Mouse (Mus musculus): Measurements from ENCODE around the gene Pgm1. TPM values are rescaled to one million over a fixed set of nuclear protein-coding genes. Genes with fewer than 3 reads are reported as not detected.

Pgm1 gene
- total RNA-seq, 4 experiments from 2014 or later = 1,246 to 1,471 (median 1,386) TPM

DNA sequence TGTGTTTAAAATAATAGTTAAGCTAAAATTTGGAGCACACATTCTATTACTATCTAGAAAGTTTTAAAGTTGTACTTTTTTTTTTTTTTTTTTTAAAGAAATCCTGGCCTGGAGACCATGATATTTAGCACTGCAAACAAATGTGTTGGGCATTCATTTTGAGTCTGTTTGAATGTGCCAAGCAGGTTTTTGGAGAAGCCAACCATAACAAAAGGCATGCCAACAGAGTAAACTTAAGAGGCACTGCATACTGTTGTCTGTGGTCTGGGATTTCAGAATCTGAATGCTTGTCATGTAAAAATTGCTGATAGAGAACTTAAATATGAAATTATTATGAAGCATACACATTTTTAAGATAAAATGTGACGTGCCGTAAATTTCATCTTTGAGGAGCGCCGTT is 28.0 kb downstream of the Pgm1 start:
- no peak for DNase-seq (ENCODE audit: low spot score in 2 of 2)

- DNase-seq (ENCODE audit: low spot score in 2 of 2) = no peak
Observed at GRCm38 (mm10) chr4:99958084-99958815, 29.0 kb downstream of the Pgm1 start.

DNA sequence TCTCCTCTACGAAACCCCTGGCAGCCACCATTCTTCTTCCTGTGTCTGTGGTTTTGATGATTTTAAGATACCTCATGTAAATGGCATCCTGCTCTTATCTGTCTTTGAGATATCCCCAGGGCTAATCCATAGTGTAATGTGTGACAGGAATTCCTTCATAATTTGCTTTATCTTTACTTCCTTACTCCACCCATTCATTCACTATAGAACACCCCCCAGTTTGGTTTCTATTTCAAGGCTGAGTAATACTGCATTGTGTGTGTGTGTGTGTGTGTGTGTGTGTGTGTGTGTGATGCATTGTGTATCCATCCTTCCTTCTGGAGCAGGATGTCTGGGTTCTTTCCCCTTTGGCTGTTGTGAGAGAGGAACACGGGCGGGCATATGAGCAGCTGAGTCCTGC is 30.1 kb downstream of the Pgm1 start:
- DNase-seq (ENCODE audit: low spot score in 2 of 2) = no peak

DNA sequence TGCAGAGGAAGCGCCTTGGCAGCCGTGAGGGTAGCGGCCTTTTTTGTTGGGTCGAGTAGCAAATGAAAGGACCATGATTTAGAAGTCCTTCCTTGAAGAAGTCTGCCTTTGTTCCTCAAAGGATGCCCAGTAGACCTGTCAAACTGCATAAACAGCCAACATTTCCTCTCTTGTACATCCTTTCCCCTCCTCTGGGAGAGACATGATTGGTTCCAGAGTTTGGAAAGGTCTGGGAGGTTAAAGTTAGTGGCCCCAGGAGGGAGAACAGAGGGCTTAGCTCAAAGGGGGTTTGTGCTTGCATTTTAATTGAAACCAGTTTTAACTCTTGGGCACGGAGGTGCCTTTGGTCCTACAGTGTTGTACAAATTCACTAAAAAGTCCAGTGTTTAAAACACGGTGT is 37.3 kb downstream of the Pgm1 start:
- DNase-seq (ENCODE audit: low spot score in 2 of 2) = no peak

DNA sequence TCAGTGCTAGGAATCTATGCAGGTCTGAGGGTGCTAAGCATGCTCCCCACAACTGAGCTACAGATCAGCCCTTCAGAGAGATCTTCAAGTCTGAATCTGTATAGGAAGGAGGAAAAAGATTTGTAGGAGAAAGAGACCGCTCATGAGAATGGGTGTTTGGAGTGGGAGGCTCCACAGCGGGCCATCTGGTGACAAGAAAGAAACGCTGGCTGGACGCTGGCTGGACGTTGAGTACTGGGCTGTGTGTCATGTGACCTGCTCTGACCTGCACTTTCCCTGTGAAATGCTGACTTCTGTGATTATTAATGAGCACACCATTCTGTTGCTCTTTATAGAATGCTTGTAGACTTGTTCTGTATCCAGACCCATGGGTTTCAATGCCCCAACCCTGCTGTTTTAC is 40.1 kb downstream of the Pgm1 start:
- DNase-seq (ENCODE audit: low spot score in 2 of 2) = peak; percentile 58 to 59

- DNase-seq (ENCODE audit: low spot score in 2 of 2) = no peak
Observed at GRCm38 (mm10) chr4:99970097-99970496, 40.9 kb downstream of the Pgm1 start.

- no peak for DNase-seq (ENCODE audit: low spot score in 2 of 2)
Observed at GRCm38 (mm10) chr4:99972886-99973285, 43.7 kb downstream of the Pgm1 start.

DNA sequence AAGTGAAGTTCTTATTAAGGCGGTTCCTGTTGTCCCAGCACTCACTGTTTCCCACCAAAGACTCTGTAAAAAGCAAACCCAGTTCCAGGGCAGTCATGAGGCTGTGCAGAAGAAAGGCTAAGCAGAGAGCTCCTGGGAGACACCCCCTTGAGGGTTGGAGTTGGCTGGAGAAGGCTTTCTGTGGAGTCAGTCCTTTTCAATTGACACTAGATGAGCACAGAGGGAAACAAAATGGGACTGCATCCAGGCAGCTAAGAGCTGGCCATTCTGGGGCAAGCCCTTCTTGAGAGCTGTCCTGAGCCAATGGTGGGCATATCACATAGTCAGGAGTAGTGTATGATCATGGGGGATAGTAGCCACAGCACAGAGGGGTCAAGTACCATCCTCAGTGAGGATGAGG is 44.7 kb downstream of the Pgm1 start:
- DNase-seq (ENCODE audit: low spot score in 2 of 2) = peak; percentile 74 to 81

GRCm38 (mm10) chr4:99974375-99974774 is 45.2 kb downstream of the Pgm1 start:
- DNase-seq (ENCODE audit: low spot score in 2 of 2) = peak; percentile 80 to 89

DNA sequence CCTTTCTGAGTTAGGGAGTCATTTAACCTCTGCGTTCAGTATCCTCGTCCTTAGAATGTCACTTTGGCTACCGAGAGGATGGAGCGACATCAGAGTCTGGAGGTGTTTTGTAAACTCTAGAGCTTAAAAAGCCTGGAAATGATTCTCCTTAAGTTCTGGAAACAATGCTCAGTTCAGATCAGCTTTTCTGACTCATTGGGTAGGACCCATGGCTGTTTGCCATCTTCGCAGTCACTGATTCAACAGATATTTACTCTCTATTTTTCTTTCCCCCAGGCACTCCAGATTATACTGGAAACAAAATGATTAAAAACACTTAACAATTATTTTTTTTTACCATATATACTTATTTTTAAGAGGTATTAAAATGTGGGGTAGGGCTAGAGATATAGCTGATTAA is 50.1 kb downstream of the Pgm1 start:
- no peak for DNase-seq (ENCODE audit: low spot score in 2 of 2)

DNA sequence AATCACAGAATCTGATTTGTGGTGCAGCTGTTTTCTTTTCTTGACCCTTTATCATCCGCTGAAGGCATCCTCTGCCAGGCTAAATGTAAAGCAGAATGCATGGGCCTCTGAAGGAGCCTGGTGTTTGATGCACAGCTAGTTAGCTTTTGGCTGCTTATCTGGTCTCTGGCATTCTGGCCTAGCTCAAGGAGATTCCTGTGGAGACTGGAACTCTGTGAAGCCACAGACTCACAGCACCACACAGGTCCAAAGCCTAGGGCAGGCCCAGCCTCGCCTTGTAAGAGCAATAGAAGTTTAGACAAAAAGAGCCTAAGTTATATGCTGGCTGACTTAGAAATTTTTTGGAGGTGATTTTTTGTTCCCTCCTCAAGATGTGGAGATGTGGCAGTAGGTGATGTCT is 52.0 kb downstream of the Pgm1 start:
- no peak for DNase-seq (ENCODE audit: low spot score in 2 of 2)

GRCm38 (mm10) chr4:99983652-99984368 is 54.6 kb downstream of the Pgm1 start:
- no peak for DNase-seq (ENCODE audit: low spot score in 2 of 2)

DNA sequence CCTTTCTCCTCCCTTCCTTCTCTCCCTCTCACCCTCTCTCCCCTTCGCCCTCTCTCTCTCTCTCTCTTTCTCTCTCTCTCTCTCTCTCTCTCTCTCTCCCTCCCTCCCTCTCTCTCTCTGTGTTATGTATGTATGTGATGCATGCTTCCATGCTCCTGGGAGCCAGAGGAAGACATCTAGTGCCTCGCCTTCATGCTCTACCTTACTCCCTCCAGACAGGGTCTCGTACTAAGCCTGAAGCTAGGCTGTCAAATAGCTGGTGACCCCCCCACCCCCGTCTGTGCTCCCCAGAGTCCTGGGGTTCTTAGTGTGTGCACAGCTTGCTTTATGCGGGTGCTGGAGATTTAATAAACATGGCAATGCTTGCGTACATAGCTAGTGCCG is 55.1 kb downstream of the Pgm1 start:
- no peak for DNase-seq (ENCODE audit: low spot score in 2 of 2)

DNA sequence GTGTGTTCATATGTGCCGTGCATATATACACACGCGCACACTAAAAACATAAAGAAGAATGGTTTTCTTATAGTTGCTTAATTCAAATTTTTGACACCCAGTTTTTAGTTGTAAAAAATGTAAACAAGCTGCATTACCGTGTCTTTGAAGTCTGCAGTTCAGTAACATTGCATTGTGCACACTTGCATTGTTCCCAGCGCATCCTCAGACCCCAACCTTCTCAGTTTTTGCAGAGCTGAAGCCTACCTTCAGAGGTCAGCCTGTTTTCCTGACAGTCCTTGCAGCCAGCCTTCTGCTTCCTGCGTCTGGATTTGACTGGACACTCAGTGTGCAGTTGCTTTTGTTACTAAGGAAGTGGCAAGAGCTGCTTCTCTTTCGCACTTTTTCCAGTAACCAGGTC is 55.9 kb downstream of the Pgm1 start:
- no peak for DNase-seq (ENCODE audit: low spot score in 2 of 2)

DNA sequence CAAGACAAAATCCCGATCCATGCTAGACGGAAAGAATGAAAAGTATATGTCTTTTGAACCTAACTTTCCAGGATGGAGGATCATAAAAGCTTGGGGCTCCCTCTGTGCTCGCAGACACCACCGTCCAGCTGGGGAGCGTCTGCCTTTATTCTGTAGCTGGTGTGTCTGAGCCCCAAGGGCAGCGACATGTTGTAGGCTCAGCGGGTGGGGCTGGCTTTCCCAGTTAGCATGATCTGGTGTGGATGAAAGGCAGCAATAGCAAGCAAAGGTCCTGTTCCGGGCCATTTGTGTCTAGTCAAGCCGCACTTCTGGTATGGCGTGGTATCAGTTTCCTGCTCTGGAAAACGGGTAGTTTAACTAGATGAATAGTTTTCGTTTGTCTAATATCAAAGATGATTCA is 56.4 kb downstream of the Pgm1 start:
- DNase-seq (ENCODE audit: low spot score in 2 of 2) = no peak

DNA sequence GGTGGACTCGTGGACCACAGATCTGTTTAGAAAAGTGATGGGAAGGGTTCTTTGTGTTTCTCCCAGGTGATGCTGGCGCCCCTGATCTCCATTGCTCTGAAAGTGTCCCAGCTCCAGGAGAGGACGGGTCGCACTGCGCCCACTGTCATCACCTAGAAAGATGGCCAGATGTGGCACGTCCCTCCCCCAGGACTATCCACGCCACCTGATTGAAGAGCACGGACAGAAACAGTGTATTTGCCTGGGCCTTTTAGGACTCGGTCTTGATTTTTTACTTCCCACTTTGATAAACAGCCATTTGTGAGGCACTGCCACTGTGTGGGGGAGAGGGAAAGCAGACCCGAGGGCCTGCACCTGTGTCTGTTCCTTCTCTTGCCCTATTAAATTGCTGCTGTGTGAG is 57.4 kb downstream of the Pgm1 start:
- no peak for DNase-seq (ENCODE audit: low spot score in 2 of 2)

GRCm38 (mm10) chr4:99988771-99989170 is 59.6 kb downstream of the Pgm1 start:
- DNase-seq (ENCODE audit: low spot score in 2 of 2) = peak; percentile 26 to 46

DNA sequence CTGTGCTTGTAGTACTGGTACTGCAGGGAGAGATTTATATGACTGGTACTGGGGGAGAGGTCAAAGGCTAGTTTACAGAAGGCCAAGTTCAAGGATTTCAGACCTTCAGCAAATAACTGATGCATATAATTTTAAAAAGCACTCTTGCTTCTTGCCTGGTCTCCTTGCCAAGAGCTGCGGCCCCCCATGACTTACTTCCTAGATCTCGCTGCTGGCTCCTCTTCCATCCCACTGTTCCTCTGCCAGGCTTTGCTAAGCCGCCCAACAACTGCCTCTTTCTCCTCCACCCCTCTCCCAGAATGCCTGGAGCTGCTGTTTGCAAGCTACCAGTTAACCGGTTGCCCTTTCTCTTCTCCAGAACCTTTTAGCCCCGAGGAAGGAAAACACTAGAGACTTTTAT is 71.8 kb downstream of the Pgm1 start:
- no peak for DNase-seq (ENCODE audit: low spot score in 2 of 2)

- no peak for DNase-seq (ENCODE audit: low spot score in 2 of 2)
Observed at GRCm38 (mm10) chr4:100001806-100002205, 72.6 kb downstream of the Pgm1 start.

- DNase-seq (ENCODE audit: low spot score in 2 of 2) = no peak
Observed at GRCm38 (mm10) chr4:100007721-100008120, 78.5 kb downstream of the Pgm1 start.

DNA sequence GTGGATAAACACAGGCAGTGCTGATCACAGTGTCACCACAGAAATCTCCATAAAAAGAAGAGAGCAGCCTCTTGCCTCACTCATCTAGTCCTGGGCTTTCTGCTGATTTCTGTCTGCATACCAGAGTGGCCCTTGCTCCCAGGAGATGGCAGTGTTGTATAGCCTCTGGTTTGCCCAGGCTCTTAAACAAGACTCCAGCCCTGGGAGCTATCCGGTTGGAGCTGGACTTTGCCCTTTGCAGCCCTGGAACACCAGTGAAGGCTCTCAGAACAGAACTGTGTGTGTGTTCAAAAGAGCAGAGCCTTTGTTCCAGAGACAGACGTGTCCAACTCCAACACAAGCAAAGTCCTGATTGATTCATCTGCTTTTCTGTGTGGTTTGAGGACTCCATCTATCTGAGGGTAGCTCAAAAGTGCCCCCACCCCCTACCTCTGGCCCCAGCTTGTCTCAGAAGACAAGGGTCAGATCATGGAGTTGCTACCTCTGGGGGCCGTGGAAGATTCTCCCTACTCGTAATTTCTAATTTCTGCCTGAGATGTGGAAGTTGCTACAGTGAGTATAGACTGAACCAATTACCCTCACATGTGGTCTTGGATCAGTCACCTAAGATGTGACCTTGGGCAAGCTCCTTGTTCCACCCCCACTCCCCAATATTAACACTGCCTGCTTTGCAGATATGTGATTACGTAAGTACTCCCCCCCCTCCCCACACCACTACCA is 79.3 kb downstream of the Pgm1 start:
- peak; percentile 40 to 51 for DNase-seq (ENCODE audit: low spot score in 2 of 2)

- no peak for DNase-seq (ENCODE audit: low spot score in 2 of 2)
Observed at GRCm38 (mm10) chr4:100009211-100009678, 80.0 kb downstream of the Pgm1 start.
